Mouse (Mus musculus) mature B cell (primary cell): ENCODE data around the gene Zfp324.
"Not testable (repeated sequence)": the region's sequence is repeated elsewhere in the genome, so short reads cannot be mapped to it uniquely, and the experiment has no call there.

Experiments
- in situ Hi-C: fragments of 300-500 bp; cut with MboI; formaldehyde crosslinking; loops from 2 replicates; pipeline ENCODE4 v1.14.3; 2019

Gene Zfp324

GRCm38 (mm10) chr7:12965678-12966091, at the start of gene Zfp324:
TSS of gene Zfp324 (plus strand) at chr7:12965838.
- in situ Hi-C loops, result no loop called here

GRCm38 (mm10) chr7:12920495-12920894, 45.1 kb upstream of the Zfp324 start:
- in situ Hi-C loops, result not testable (repeated sequence)

GRCm38 (mm10) chr7:12921318-12921704, 44.3 kb upstream of the Zfp324 start:
- in situ Hi-C loops, result no loop called here

- in situ Hi-C loops, result no loop called here
These were observed 43.8 kb upstream of the Zfp324 start, which contains the start of gene Rps5 for GRCm38 (mm10) chr7:12921705-12922465. TSS of gene Rps5 (plus strand) at chr7:12922290.

- in situ Hi-C loops, result no loop called here
These were observed 42.9 kb upstream of the Zfp324 start for GRCm38 (mm10) chr7:12922729-12923128.

- in situ Hi-C loops, result no loop called here
These were observed 39.3 kb upstream of the Zfp324 start for GRCm38 (mm10) chr7:12926316-12926715.

GRCm38 (mm10) chr7:12927191-12927680, 38.4 kb upstream of the Zfp324 start, which contains the start of gene Rnf225:
TSS of gene Rnf225 (plus strand) at chr7:12927416.
- in situ Hi-C loops, result no loop called here

GRCm38 (mm10) chr7:12927693-12928589, 37.7 kb upstream of the Zfp324 start:
- in situ Hi-C loops, result no loop called here

- in situ Hi-C loops, result no loop called here
These were observed 32.0 kb upstream of the Zfp324 start for GRCm38 (mm10) chr7:12933615-12934140.

GRCm38 (mm10) chr7:12934808-12935207, 30.8 kb upstream of the Zfp324 start:
- in situ Hi-C loops, result no loop called here

GRCm38 (mm10) chr7:12937254-12937803, 28.3 kb upstream of the Zfp324 start:
- in situ Hi-C loops, result not testable (repeated sequence)

GRCm38 (mm10) chr7:12940599-12940998, 25.0 kb upstream of the Zfp324 start:
- in situ Hi-C loops, result no loop called here

GRCm38 (mm10) chr7:12943488-12943887, 22.1 kb upstream of the Zfp324 start:
- in situ Hi-C loops, result no loop called here

- in situ Hi-C loops, result no loop called here
These were observed 16.4 kb upstream of the Zfp324 start for GRCm38 (mm10) chr7:12949032-12949871.

GRCm38 (mm10) chr7:12949872-12950229, 15.8 kb upstream of the Zfp324 start:
- in situ Hi-C loops, result no loop called here

GRCm38 (mm10) chr7:12954896-12955295, 10.7 kb upstream of the Zfp324 start:
- in situ Hi-C loops, result no loop called here

- in situ Hi-C loops, result no loop called here
These were observed 8.1 kb upstream of the Zfp324 start for GRCm38 (mm10) chr7:12957511-12957910.

GRCm38 (mm10) chr7:12958948-12959347, 6.7 kb upstream of the Zfp324 start:
- in situ Hi-C loops, result no loop called here

- in situ Hi-C loops, result no loop called here
These were observed 5.9 kb upstream of the Zfp324 start for GRCm38 (mm10) chr7:12959718-12960117.

GRCm38 (mm10) chr7:12961511-12962141, 4.0 kb upstream of the Zfp324 start:
- in situ Hi-C loops, result no loop called here
